Mouse (Mus musculus) neural tube, embryonic 10.5 days (tissue): ENCODE measurements at regions not wholly inside any gene's neighbourhood (a gene's known extent, or its start where the extent isn't known, plus 50 kb on each side); places are given as distances from the start of the nearest gene placed in this dataset.

Experiments used
- DNase-seq: peaks from one replicate; pipeline ENCODE4 v3.0.0-alpha.2; 2017; ENCODE audit warnings: low spot score; ENCODE audit errors: extremely low spot score

- no peak for DNase-seq
Observed at GRCm38 (mm10) chr17:79798361-79798760, 83.5 kb upstream of the Cyp1b1 start.

- no peak for DNase-seq
Observed at GRCm38 (mm10) chr17:79790166-79790565, 75.3 kb upstream of the Cyp1b1 start.

DNA sequence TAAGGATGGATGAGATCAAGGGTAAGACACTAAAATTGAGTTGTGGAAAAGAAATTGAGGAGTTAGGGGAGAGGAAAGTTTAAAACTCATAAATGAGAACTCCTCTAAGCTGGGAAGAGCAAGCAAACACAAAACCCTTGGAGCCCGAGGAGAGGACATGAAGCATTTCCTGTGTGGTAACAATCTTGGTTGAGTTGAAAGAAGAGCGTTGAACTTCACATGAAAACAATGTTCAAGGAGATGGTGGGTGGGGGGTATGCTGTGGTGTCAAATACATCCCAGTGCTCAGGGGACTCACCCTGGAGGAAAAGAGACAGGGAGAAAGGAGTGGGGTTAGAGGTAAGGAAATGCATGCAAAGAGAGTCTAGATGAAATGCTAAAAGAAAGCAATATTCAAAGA is 72.3 kb upstream of the Cyp1b1 start:
- no peak for DNase-seq

DNA sequence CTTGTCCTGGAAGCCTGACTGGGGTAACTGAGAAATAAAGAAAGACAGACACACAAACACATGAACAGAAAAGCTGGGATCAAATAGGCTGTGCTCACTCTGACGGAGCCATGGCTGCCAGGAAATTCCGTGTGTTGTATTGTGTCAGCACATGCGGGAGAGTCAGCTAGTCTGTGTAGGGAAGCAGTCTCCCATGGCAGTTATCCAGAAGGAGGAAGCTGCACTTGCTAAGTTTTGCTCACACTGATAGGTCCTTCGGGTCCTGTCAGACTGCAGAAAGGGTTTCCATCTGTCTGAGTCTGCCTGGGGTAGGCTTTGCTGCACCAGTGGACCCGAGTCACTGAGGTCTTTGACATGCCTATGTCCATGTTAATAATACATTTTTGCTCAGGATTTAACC is 71.8 kb upstream of the Cyp1b1 start:
- DNase-seq: no peak

DNA sequence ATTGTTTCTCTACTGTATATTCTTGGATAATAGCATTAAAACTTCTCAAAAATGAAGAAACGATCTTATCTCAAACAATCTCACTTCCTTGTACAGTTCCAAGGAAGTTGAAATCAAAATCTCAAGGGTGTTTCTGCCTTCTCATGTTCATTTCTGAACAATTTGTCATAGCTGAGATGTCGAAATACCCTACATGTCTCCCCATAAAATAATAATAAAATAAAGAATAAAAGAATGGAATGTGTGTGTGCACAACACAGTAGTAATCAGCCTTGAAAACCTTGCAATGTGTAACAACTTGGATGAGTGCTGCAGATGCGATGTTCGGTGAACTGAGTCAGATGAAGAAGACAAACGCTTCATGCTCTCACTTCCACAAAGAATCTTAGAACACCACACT is 71.4 kb upstream of the Cyp1b1 start:
- DNase-seq: no peak

- DNase-seq: no peak
Observed at GRCm38 (mm10) chr17:79784256-79784870, 69.5 kb upstream of the Cyp1b1 start.

GRCm38 (mm10) chr17:79781733-79782663 is 67.1 kb upstream of the Cyp1b1 start:
- DNase-seq: no peak

DNA sequence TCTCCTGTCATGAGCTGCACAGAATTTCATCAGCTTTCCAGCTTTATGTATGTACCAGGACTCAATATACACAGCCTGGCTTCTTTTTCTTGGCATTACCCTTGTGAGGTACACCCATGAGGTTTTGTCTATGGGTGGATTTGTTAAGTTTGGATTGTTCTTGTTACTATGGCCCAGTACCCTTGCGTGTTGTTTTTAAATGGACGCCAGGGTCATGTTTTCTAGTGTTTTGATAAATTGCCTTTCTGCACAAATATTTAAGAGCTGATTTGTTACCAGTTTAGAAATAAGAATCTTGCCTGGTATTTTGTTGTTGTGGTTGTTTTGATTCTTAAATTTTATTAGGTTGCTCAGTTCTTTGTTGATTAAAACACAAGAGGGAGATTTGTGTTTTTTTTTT is 66.4 kb upstream of the Cyp1b1 start:
- DNase-seq: no peak

DNA sequence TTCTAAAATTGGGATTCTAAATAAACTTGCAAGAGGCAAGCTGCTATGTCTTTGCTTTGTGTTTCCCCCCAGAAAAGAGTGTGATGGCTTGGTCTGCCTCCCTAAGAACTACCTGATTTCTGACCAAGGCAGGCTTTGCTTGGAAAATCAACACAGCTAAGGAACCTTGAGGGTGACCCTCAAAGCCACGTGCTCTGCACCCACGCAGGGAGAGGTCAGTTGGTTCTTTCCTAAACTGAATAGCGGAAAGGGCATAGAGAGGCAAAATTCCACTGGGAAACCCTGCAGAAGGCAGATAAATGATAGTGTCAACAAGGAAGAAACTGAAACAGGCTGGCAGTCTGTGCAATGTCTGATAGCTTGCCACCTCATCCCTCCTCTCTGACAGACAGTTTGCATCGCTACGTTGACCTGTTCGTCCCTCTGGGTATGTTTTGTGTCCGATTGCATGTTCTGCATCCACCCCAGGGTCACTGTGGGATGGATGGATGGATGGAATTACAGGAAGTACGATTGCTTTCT is 63.1 kb upstream of the Cyp1b1 start:
- no peak for DNase-seq

GRCm38 (mm10) chr17:79776177-79776576 is 61.3 kb upstream of the Cyp1b1 start:
- no peak for DNase-seq

DNA sequence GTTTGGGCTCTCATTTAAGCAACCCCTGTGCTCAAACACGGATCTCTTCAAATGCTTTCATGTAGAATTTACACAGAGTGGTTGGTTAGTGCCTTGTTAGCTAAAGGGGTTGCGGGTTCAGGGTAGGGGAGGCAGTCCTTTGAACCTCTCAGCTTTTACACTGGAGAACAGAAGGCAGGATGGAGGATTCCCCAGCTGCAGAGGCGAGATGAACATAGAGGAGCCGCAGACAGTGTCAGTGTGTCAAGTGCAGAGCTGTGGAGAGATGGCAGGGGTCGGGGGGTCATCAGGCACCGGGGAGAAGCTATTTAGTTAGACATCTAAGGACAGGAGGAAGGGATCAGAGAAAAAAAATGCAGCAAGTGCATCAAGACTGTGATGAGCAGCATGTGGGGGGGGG is 60.4 kb upstream of the Cyp1b1 start:
- no peak for DNase-seq

- DNase-seq: no peak
Observed at GRCm38 (mm10) chr17:79774291-79774690, 59.4 kb upstream of the Cyp1b1 start.

- DNase-seq: no peak
Observed at GRCm38 (mm10) chr17:79772219-79772618, 57.4 kb upstream of the Cyp1b1 start.

DNA sequence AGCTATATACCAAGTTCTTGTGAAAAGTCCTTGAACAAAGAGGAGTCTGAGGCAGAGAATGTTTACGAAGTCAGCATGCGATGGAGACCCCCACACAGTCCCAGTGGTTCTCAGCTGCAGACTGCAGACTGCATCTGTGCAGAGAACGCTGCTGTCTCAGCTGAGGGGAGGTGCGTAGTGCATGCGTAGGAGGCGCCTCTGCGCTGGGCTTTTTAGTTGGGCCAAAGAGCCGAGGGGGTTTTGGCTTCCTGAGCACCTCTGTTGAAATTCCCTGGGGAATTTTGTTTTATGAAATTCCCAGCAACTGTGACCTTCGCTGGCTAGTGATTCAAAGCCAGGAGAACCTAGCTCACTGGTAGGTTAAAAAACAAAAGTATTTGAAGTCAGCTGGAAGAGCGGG is 56.9 kb upstream of the Cyp1b1 start:
- DNase-seq: peak; percentile 22

- DNase-seq: no peak
Observed at GRCm38 (mm10) chr17:79770911-79771310, 56.0 kb upstream of the Cyp1b1 start.

- DNase-seq: no peak
Observed at GRCm38 (mm10) chr17:79769824-79770223, 55.0 kb upstream of the Cyp1b1 start.

DNA sequence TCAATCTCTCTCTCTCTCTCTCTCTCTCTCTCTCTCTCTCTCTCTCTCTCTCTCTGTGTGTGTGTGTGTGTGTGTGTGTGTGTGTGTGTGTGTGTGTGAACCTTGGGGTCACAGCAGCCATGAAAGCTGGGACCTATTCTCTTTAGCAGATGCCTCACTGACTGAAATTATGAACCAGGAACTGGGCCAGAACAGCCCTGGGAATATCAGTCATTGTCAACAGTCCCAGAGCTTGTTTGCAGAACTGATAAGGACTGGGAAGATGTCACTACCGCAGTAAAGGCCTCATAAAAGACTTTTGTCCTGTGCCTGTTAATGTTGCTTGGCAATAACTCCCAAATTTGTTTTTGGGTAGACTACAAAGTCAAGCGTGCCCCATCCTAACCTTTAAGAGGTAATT is 53.2 kb upstream of the Cyp1b1 start:
- no peak for DNase-seq

- DNase-seq: no peak
Observed at GRCm38 (mm10) chr17:79765061-79765794, 50.4 kb upstream of the Cyp1b1 start.
